Mouse (Mus musculus) mammary gland, adult 2 months (tissue): Measurements from ENCODE around the gene Gm8797. TPM values are rescaled to one million over a fixed set of nuclear protein-coding genes. Genes with fewer than 3 reads are reported as not detected.

Experiments
- polyA plus RNA-seq: library from polyadenylated mRNA; depleted of rRNA; stranded (reverse); fragments of >200 nt; gene quantifications from 2 replicates; pipeline ENCODE4 v1.2.3, GENCODE M21; 2012; ENCODE audit warnings: low replicate concordance; rRNA removed

Gm8797 gene
- 0.50 and 1.2 TPM in 2 replicates for polyA plus RNA-seq

DNA sequence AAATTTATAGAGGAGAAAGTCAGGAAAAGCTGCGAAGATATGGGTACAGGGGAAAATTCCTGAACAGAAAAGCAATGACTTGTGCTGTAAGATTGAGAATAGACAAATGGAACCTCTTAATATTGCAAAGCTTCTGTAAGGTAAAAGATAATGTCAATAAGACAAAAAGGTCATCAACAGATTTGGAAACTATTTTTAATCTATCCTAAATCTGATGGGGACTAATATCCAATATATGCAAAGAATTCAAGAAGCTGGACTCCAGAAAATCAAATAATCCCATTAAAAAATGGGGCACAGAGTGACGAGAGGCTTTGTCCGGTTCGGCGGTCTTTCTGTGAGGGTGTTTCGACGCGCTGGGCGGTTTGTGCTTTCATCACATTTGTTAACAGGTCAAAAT, at the start of gene Gm8797:
Gene Gm8797 (plus strand): TSS at position 301 of the 400 bp plus-strand sequence.

